Mouse (Mus musculus) ES-E14 (cell line): ENCODE results near the gene Pkd1. TPM values are rescaled to one million over a fixed set of nuclear protein-coding genes. Genes with fewer than 3 reads are reported as not detected.
A peak's percentile ranks its signal among the peaks of the same experiment; 100 is the strongest.

ENCODE experiments used
- DNase-seq: peaks from one replicate; pipeline ENCODE4 v3.0.0-alpha.2; 2013; ENCODE audit warnings: low read depth, low spot score
- H3K27ac ChIP-seq: 2 replicates; pipeline ENCODE4 v1.5.1; 2012; ENCODE audit warnings: low read depth, mild to moderate bottlenecking, low read length, moderate library complexity, mixed read lengths; ENCODE audit not compliant: poor library complexity, insufficient read depth, severe bottlenecking
- H3K36me3 ChIP-seq: 2 replicates; pipeline ENCODE4 v1.6.1; 2012; ENCODE audit warnings: mild to moderate bottlenecking, low read length, moderate library complexity, mixed read lengths; ENCODE audit not compliant: control insufficient read depth, poor library complexity, insufficient read depth, severe bottlenecking
- H3K4me1 ChIP-seq, 2 experiments: fragments of 150-350 bp in 1 of 2; sonication (generic) in 1 of 2; 2 replicates each; pipeline ENCODE4 v1.6.1; 2012; ENCODE audit warnings: low read length in 2 of 2, mild to moderate bottlenecking in 1 of 2, mixed read lengths in 1 of 2; ENCODE audit not compliant: control insufficient read depth in 2 of 2, insufficient read depth in 2 of 2, poor library complexity in 1 of 2
- H3K4me3 ChIP-seq, 2 experiments: fragments of 150-350 bp in 1 of 2; sonication (generic) in 1 of 2; 2 replicates each; pipeline ENCODE4 v1.5.1; 2012; ENCODE audit warnings: low read length in 2 of 2, low read depth in 1 of 2, mild to moderate bottlenecking in 1 of 2, mixed read lengths in 1 of 2; ENCODE audit not compliant: insufficient read depth in 1 of 2, poor library complexity in 1 of 2, severe bottlenecking in 1 of 2
- H3K9ac ChIP-seq: 2 replicates; pipeline ENCODE4 v1.6.1; 2012; ENCODE audit warnings: low read depth, mild to moderate bottlenecking, low read length, mixed read lengths; ENCODE audit not compliant: poor library complexity, insufficient read depth, severe bottlenecking
- H3K9me3 ChIP-seq: fragments of 150-350 bp; sonication (generic); 2 replicates; pipeline ENCODE4 v1.6.1; 2012; ENCODE audit warnings: low read depth, mild to moderate bottlenecking, low read length; ENCODE audit not compliant: control insufficient read depth, insufficient read depth
- CHD2 ChIP-seq: IDR thresholded peaks from 2 replicates; pipeline ENCODE4 v1.6.1; 2014; ENCODE audit warnings: mild to moderate bottlenecking, low read depth, low read length, inconsistent platforms
- HCFC1 ChIP-seq: IDR thresholded peaks from 2 replicates; pipeline ENCODE4 v1.6.1; 2012; ENCODE audit warnings: low read length, inconsistent platforms, borderline replicate concordance; ENCODE audit not compliant: insufficient read depth
- MAFK ChIP-seq: IDR thresholded peaks from 2 replicates; pipeline ENCODE4 v1.6.1; 2014; ENCODE audit warnings: mild to moderate bottlenecking, low read depth, low read length, inconsistent platforms; ENCODE audit not compliant: insufficient read depth
- ZC3H11A ChIP-seq: IDR thresholded peaks from 2 replicates; pipeline ENCODE4 v1.6.1; 2012; ENCODE audit warnings: low read depth, mild to moderate bottlenecking, inconsistent platforms, low read length, borderline replicate concordance
- ZNF384 ChIP-seq: IDR thresholded peaks from 2 replicates; pipeline ENCODE4 v1.6.1; 2012; ENCODE audit warnings: low read depth, low read length, inconsistent platforms
- in situ Hi-C, 2 experiments: fragments of 600-800 bp; cut with MboI; formaldehyde crosslinking; loops; one replicate each; pipeline ENCODE4 v1.15.1; 2025; ENCODE audit warnings: low sequenced_read_pairs in 2 of 2, inconsistent platforms in 1 of 2; ENCODE audit not compliant: unreplicated experiment in 2 of 2
- total RNA-seq: library from RNA; depleted of rRNA; stranded (reverse); fragments of 300-350 nt; gene quantifications from 2 replicates; pipeline ENCODE4 v1.2.3, GENCODE M21; 2012

The Pkd1 gene
- total RNA-seq, 1 experiment = 27.8 TPM

- in situ Hi-C loops = no loop called here
- no peak for TF ChIP-seq CHD2
- no peak for TF ChIP-seq HCFC1
- TF ChIP-seq MAFK = no peak
- no peak for TF ChIP-seq ZNF384
- TF ChIP-seq ZC3H11A = no peak
- no peak for DNase-seq
- H3K27ac ChIP-seq = no peak overlapping the region
- H3K9ac ChIP-seq = 0 out of 2 replicates have a peak overlapping the region, but pooled peaks have one; percentile 14
- peaks cover 54% of the 10 kb centered on the region for H3K36me3 ChIP-seq
- H3K9me3 ChIP-seq = no peaks in the 10 kb centered on the region
- no peak overlapping the region for H3K4me3 ChIP-seq
- H3K4me1 ChIP-seq = peaks cover 0 to 10% of the 10 kb centered on the region in 2 experiments; a peak in 2 of 4 replicates
Observed at GRCm38 (mm10) chr17:24593992-24594890, 44.6 kb downstream of the Pkd1 start.

GRCm38 (mm10) chr17:24595126-24596072 lies 45.8 kb downstream of the Pkd1 start:
- peak overlapping the region; percentile 14; the same call in 1 of the 2 replicates for H3K9ac ChIP-seq
- H3K27ac ChIP-seq = no peak overlapping the region
- in situ Hi-C loops = no loop called here
- H3K9me3 ChIP-seq = no peaks in the 10 kb centered on the region
- DNase-seq = no peak
- H3K4me1 ChIP-seq = peaks cover 0 to 10% of the 10 kb centered on the region in 2 experiments; a peak in 2 of 4 replicates
- H3K4me3 ChIP-seq = no peak overlapping the region
- H3K36me3 ChIP-seq = peaks cover 66% of the 10 kb centered on the region
- TF ChIP-seq ZC3H11A = no peak
- TF ChIP-seq ZNF384 = no peak
- no peak for TF ChIP-seq CHD2
- no peak for TF ChIP-seq MAFK
- no peak for TF ChIP-seq HCFC1

- Histone ChIP-seq H3K9me3 (no peaks in the 10 kb centered on the region), H3K36me3 (peaks cover 71% of the 10 kb centered on the region), H3K27ac (no peak overlapping the region), H3K4me1 (peaks cover 0 to 10% of the 10 kb centered on the region in 2 experiments; a peak in 2 of 4 replicates), H3K9ac (no peak overlapping the region), H3K4me3 (no peak overlapping the region)
- TF ChIP-seq ZC3H11A (no peak), HCFC1 (no peak), CHD2 (no peak), ZNF384 (no peak), MAFK (no peak)
- no peak for DNase-seq
- in situ Hi-C loops = no loop called here
Observed at GRCm38 (mm10) chr17:24596073-24596466, 46.4 kb downstream of the Pkd1 start.

GRCm38 (mm10) chr17:24596471-24597183 lies 47.0 kb downstream of the Pkd1 start:
- no peaks in the 10 kb centered on the region for H3K9me3 ChIP-seq
- in situ Hi-C loops = no loop called here
- no peak for TF ChIP-seq ZC3H11A
- TF ChIP-seq MAFK = no peak
- no peak for TF ChIP-seq ZNF384
- TF ChIP-seq HCFC1 = no peak
- TF ChIP-seq CHD2 = no peak
- H3K27ac ChIP-seq = no peak overlapping the region
- H3K4me3 ChIP-seq = no peak overlapping the region
- no peak overlapping the region for H3K9ac ChIP-seq
- peaks cover 0 to 10% of the 10 kb centered on the region in 2 experiments; a peak in 2 of 4 replicates for H3K4me1 ChIP-seq
- peaks cover 76% of the 10 kb centered on the region for H3K36me3 ChIP-seq
- DNase-seq = no peak
